Mouse (Mus musculus) CH12.LX (cell line): ENCODE measurements around the gene Slco4a1. TPM values are rescaled to one million over a fixed set of nuclear protein-coding genes. Genes with fewer than 3 reads are reported as not detected.

Experiments used
- DNase-seq: peaks from one replicate; pipeline ENCODE4 v3.0.0-alpha.2; 2013; ENCODE audit errors: extremely low read depth
- H3K27ac ChIP-seq: 2 replicates; pipeline ENCODE4 v1.5.1; 2012; ENCODE audit warnings: low read depth, mild to moderate bottlenecking, control low read depth, moderate library complexity; ENCODE audit not compliant: insufficient read depth
- H3K27me3 ChIP-seq: replicated peaks from 2 replicates; pipeline ENCODE3; 2012; ENCODE audit warnings: inconsistent platforms
- H3K36me3 ChIP-seq, 2 experiments: replicated peaks in 1 of 2; 2 replicates each; pipeline versions ENCODE3 to v1.6.1; 2012; ENCODE audit warnings: inconsistent platforms in 1 of 2, low read length in 1 of 2, mild to moderate bottlenecking in 1 of 2, mixed read lengths in 1 of 2, moderate library complexity in 1 of 2; ENCODE audit not compliant: control insufficient read depth in 1 of 2, insufficient read depth in 1 of 2
- H3K4me1 ChIP-seq, 2 experiments: 2 replicates each; pipeline ENCODE4 v1.6.1; 2012; ENCODE audit warnings: inconsistent platforms in 1 of 2, moderate library complexity in 1 of 2; ENCODE audit not compliant: insufficient read depth in 2 of 2, control insufficient read depth in 1 of 2
- H3K4me2 ChIP-seq: 2 replicates; pipeline ENCODE4 v1.6.1; 2012; ENCODE audit warnings: low read depth, mild to moderate bottlenecking, control low read depth; ENCODE audit not compliant: poor library complexity, insufficient read depth, severe bottlenecking
- H3K4me3 ChIP-seq, 3 experiments: fragments of 150-350 bp in 1 of 3; sonication (generic) in 1 of 3; replicated peaks in 1 of 3; 2 replicates each; pipeline versions ENCODE3 to v1.5.1; 2011 to 2012; ENCODE audit warnings: low read depth in 2 of 3, low read length in 2 of 3, mild to moderate bottlenecking in 2 of 3, moderate library complexity in 2 of 3, control low read depth in 1 of 3, improper control_type of control experiment in 1 of 3, inconsistent platforms in 1 of 3, mixed read lengths in 1 of 3; ENCODE audit not compliant: poor library complexity in 1 of 3
- H3K79me2 ChIP-seq: replicated peaks from 2 replicates; pipeline ENCODE4 v1.6.1; 2012; ENCODE audit warnings: mild to moderate bottlenecking, moderate library complexity; ENCODE audit not compliant: control insufficient read depth, poor library complexity, insufficient read depth, severe bottlenecking; ENCODE audit errors: extremely low read depth
- H3K9ac ChIP-seq: 2 replicates; pipeline ENCODE4 v1.6.1; 2012; ENCODE audit warnings: low read depth, mild to moderate bottlenecking, control low read depth, moderate library complexity; ENCODE audit not compliant: insufficient read depth
- H3K9me3 ChIP-seq: replicated peaks from 2 replicates; pipeline ENCODE3; 2012; ENCODE audit warnings: low read length, inconsistent platforms, mixed read lengths
- CHD1 ChIP-seq: IDR thresholded peaks from 2 replicates; pipeline ENCODE4 v1.6.1; 2012; ENCODE audit warnings: low read depth, low read length, improper control_type of control experiment, inconsistent platforms
- CHD2 ChIP-seq: IDR thresholded peaks from 2 replicates; pipeline ENCODE4 v1.6.1; 2011; ENCODE audit warnings: low read length, improper control_type of control experiment
- ELF1 ChIP-seq: IDR thresholded peaks from 2 replicates; pipeline ENCODE4 v1.6.1; 2014; ENCODE audit warnings: low read depth, mild to moderate bottlenecking, inconsistent platforms, low read length, improper control_type of control experiment
- EP300 ChIP-seq: IDR thresholded peaks from 2 replicates; pipeline ENCODE4 v1.6.1; 2011; ENCODE audit warnings: low read length, improper control_type of control experiment
- ETS1 ChIP-seq: conservative IDR thresholded peaks from 2 replicates; pipeline ENCODE4 v1.6.1; 2012; ENCODE audit warnings: low read depth, mild to moderate bottlenecking, inconsistent platforms, low read length, improper control_type of control experiment, moderate library complexity
- HCFC1 ChIP-seq: IDR thresholded peaks from 2 replicates; pipeline ENCODE4 v1.6.1; 2012; ENCODE audit warnings: low read depth, mild to moderate bottlenecking, inconsistent platforms, low read length, improper control_type of control experiment
- IRF4 ChIP-seq: IDR thresholded peaks from 2 replicates; pipeline ENCODE4 v1.6.1; 2014; ENCODE audit warnings: low read depth, mild to moderate bottlenecking, inconsistent platforms, low read length, improper control_type of control experiment
- JUND ChIP-seq: conservative IDR thresholded peaks from 2 replicates; pipeline ENCODE4 v1.6.1; 2011; ENCODE audit warnings: low read depth, low read length, improper control_type of control experiment
- KAT2A ChIP-seq: IDR thresholded peaks from 2 replicates; pipeline ENCODE4 v1.6.1; 2012; ENCODE audit warnings: low read length, improper control_type of control experiment, inconsistent platforms; ENCODE audit not compliant: insufficient replicate concordance
- MAFK ChIP-seq: IDR thresholded peaks from 2 replicates; pipeline ENCODE4 v1.6.1; 2011; ENCODE audit warnings: low read length, improper control_type of control experiment; ENCODE audit not compliant: insufficient replicate concordance
- MAX ChIP-seq: IDR thresholded peaks from 2 replicates; pipeline ENCODE4 v1.6.1; 2011; ENCODE audit warnings: low read length, improper control_type of control experiment
- MAZ ChIP-seq: IDR thresholded peaks from 2 replicates; pipeline ENCODE4 v1.6.1; 2012; ENCODE audit warnings: low read depth, mild to moderate bottlenecking, inconsistent platforms, low read length, improper control_type of control experiment, moderate library complexity
- MEF2A ChIP-seq: IDR thresholded peaks from 2 replicates; pipeline ENCODE4 v1.6.1; 2014; ENCODE audit warnings: low read depth, mild to moderate bottlenecking, inconsistent platforms, low read length, improper control_type of control experiment, borderline replicate concordance
- MYC ChIP-seq: IDR thresholded peaks from 2 replicates; pipeline ENCODE4 v1.6.1; 2011; ENCODE audit warnings: low read depth, mild to moderate bottlenecking, improper control_type of control experiment, low read length
- POLR2A ChIP-seq: IDR thresholded peaks from 2 replicates; pipeline ENCODE4 v1.6.1; 2011; ENCODE audit warnings: low read depth, mild to moderate bottlenecking, improper control_type of control experiment, low read length
- RAD21 ChIP-seq: IDR thresholded peaks from 2 replicates; pipeline ENCODE4 v1.6.1; 2011; ENCODE audit warnings: low read depth, mild to moderate bottlenecking, low read length, improper control_type of control experiment, moderate library complexity
- RCOR1 ChIP-seq: conservative IDR thresholded peaks from 2 replicates; pipeline ENCODE4 v1.6.1; 2012; ENCODE audit warnings: low read depth, mild to moderate bottlenecking, inconsistent platforms, low read length, improper control_type of control experiment
- SIN3A ChIP-seq: IDR thresholded peaks from 2 replicates; pipeline ENCODE4 v1.6.1; 2012; ENCODE audit warnings: low read length, improper control_type of control experiment, inconsistent platforms
- UBTF ChIP-seq: IDR thresholded peaks from 2 replicates; pipeline ENCODE4 v1.6.1; 2012; ENCODE audit warnings: low read depth, mild to moderate bottlenecking, inconsistent platforms, low read length, improper control_type of control experiment, moderate library complexity
- USF1 ChIP-seq: IDR thresholded peaks from 2 replicates; pipeline ENCODE4 v1.6.1; 2014; ENCODE audit warnings: low read depth, mild to moderate bottlenecking, inconsistent platforms, low read length, improper control_type of control experiment
- USF2 ChIP-seq: conservative IDR thresholded peaks from 2 replicates; pipeline ENCODE4 v1.6.1; 2011; ENCODE audit warnings: low read depth, low read length, improper control_type of control experiment
- ZC3H11A ChIP-seq: IDR thresholded peaks from 2 replicates; pipeline ENCODE4 v1.6.1; 2012; ENCODE audit warnings: low read depth, mild to moderate bottlenecking, inconsistent platforms, low read length, improper control_type of control experiment
- ZNF384 ChIP-seq: IDR thresholded peaks from 2 replicates; pipeline ENCODE4 v1.6.1; 2012; ENCODE audit warnings: low read depth, low read length, improper control_type of control experiment, inconsistent platforms
- dilution Hi-C: fragments of 300-500 bp; cut with MboI; formaldehyde crosslinking; loops from 2 replicates; pipeline ENCODE4 v1.14.3; 2020; ENCODE audit warnings: low sequenced_read_pairs; ENCODE audit not compliant: extremely low pct_unique_long_range_greater_than_20kb, extremely low pct_ligation_motif_present
- in situ Hi-C: fragments of 300-500 bp; cut with MboI; formaldehyde crosslinking; loops from 3 replicates; pipeline ENCODE4 v1.14.3; 2019; ENCODE audit warnings: low sequenced_read_pairs, low pct_ligation_motif_present, low pct_unique_long_range_greater_than_20kb, mixed read lengths
- polyA plus RNA-seq: library from polyadenylated mRNA; unstranded; fragments of >175 nt; gene quantifications from 2 replicates; pipeline ENCODE4 v1.2.1, GENCODE M21; 2012; ENCODE audit warnings: low read depth; ENCODE audit not compliant: insufficient read length
- total RNA-seq, 2 experiments: library from RNA; depleted of rRNA; stranded (reverse); fragments of 300-350 nt in 1 of 2; fragments of >200 nt in 1 of 2; gene quantifications; 2 replicates each; pipeline ENCODE4 v1.2.3; 2012 to 2014

Slco4a1 gene
- total and polyA plus RNA-seq, 3 experiments = 1.9 to 5.4 (median 3.9) TPM

DNA sequence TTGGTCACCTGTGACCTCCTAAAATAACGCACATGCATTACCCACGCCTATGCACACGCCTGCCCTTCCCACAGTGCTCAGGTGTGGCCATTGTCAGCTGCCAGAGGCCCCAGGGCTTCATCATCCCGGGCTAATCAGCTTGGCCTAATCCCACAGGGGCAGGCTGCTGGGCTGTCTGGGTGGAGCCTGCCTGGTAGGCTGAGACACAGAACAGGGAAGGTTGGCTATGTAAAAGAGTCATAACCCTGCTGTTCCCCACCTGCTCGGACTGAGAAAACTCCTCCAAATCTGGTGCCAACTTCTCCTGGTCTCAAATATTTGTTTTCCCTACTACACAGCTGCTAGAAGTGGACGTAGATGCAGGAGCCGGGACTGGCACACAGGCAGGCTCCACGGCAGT, 4.8 kb downstream of the Slco4a1 start:
- TF ChIP-seq HCFC1 = no peak
- TF ChIP-seq RAD21 = no peak
- TF ChIP-seq JUND = no peak
- peaks cover 5 to 21% of the 10 kb centered on the region in 2 experiments for H3K4me1 ChIP-seq
- no peaks in the 10 kb centered on the region for H3K79me2 ChIP-seq
- dilution Hi-C loops (no loop called here), in situ Hi-C loops (loop anchor here (25.0 kb wide), 1 partner anchor 302 kb away; no protein-coding TSS in a partner anchor)
- H3K9ac ChIP-seq = no peak overlapping the region
- peaks cover 1% of the 10 kb centered on the region for H3K27me3 ChIP-seq
- no peak overlapping the region for H3K27ac ChIP-seq
- no peak for DNase-seq
- peaks cover 10 to 46% of the 10 kb centered on the region in 2 experiments for H3K36me3 ChIP-seq
- H3K9me3 ChIP-seq = no peaks in the 10 kb centered on the region
- no peak overlapping the region for H3K4me3 ChIP-seq
- no peak overlapping the region for H3K4me2 ChIP-seq

DNA sequence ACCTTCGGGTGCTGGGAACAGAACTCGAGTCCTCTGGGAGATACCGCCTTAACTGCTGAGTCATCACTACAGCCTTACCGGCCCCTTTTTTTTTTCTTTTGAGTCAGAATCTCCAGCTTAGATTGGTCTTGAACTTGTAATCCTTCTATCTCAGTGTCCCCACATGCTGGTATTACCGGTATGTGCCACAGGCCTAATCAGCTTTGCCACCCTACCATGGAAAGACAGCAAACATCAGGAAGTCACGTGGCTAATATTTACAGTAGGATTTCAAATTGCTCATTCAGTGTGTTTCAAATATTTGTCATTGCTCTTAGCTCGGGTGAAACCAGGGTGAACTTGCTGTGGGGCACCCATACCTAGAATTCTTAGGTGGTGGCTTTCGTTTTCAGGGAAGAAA, 6.5 kb downstream of the Slco4a1 start:
- no peak for TF ChIP-seq ETS1
- TF ChIP-seq MAFK = peak; percentile 85
- TF ChIP-seq CHD2 = no peak
- TF ChIP-seq, all 38 proteins: peak for 1
- H3K4me3 ChIP-seq = no peak overlapping the region
- in situ Hi-C loops = loop anchor here (25.0 kb wide), 1 partner anchor 300 kb away; no protein-coding TSS in a partner anchor
- H3K9me3 ChIP-seq = no peaks in the 10 kb centered on the region
- no peak overlapping the region for H3K27ac ChIP-seq
- no peak overlapping the region for H3K9ac ChIP-seq
- no peaks in the 10 kb centered on the region for H3K79me2 ChIP-seq
- H3K4me2 ChIP-seq = no peak overlapping the region
- peaks cover 5 to 15% of the 10 kb centered on the region in 2 experiments; a peak in 2 of 4 replicates for H3K4me1 ChIP-seq
- H3K36me3 ChIP-seq = peaks cover 17 to 63% of the 10 kb centered on the region in 2 experiments
- H3K27me3 ChIP-seq = no peaks in the 10 kb centered on the region
- no peak for DNase-seq
- dilution Hi-C loops = no loop called here

DNA sequence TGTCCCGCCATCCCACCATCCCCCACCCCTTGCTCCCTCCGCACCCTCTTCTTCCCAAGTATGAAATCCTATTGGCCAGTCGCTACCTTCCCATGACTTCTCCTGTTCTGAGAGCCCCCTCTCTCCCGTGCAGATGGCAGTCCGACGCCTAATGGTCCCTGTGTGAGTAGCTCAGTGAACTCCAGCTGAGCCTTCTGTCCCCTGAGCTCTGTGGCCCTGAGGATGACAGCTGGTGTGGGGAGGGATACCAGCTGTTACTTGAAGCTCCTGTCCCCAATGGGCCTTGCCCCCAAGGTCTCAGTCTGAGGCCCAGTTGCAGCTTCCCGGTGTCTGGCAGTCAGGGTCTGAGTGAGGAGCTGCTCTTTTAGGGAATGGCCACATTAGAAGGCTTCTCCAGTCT, 10.5 kb downstream of the Slco4a1 start:
- in situ Hi-C loops = loop anchor here (25.0 kb wide), 1 partner anchor 296 kb away; no protein-coding TSS in a partner anchor
- dilution Hi-C loops = no loop called here
- DNase-seq = no peak
- H3K4me2 ChIP-seq = no peak overlapping the region
- no peak overlapping the region for H3K4me3 ChIP-seq
- no peak overlapping the region for H3K27ac ChIP-seq
- no peak for TF ChIP-seq EP300
- TF ChIP-seq USF1 = no peak
- no peak for TF ChIP-seq ZC3H11A
- no peak for TF ChIP-seq MEF2A
- TF ChIP-seq MYC = no peak
- TF ChIP-seq SIN3A = no peak
- no peak for TF ChIP-seq CHD1
- no peak for TF ChIP-seq ZNF384
- no peak for TF ChIP-seq RCOR1
- no peak for TF ChIP-seq UBTF
- TF ChIP-seq KAT2A = no peak
- TF ChIP-seq USF2 = no peak
- TF ChIP-seq IRF4 = no peak
- no peak for TF ChIP-seq POLR2A
- no peak for TF ChIP-seq MAX
- TF ChIP-seq MAZ = no peak
- no peak for TF ChIP-seq ELF1
- no peaks in the 10 kb centered on the region for H3K79me2 ChIP-seq
- H3K9ac ChIP-seq = no peak overlapping the region
- H3K36me3 ChIP-seq = peaks cover 20 to 84% of the 10 kb centered on the region in 2 experiments
- peaks cover 5 to 13% of the 10 kb centered on the region in 2 experiments; a peak in 2 of 4 replicates for H3K4me1 ChIP-seq
- H3K9me3 ChIP-seq = no peaks in the 10 kb centered on the region
- H3K27me3 ChIP-seq = no peaks in the 10 kb centered on the region
